Mouse (Mus musculus): ENCODE data around the gene Wdr5.
A peak's percentile ranks its signal among the peaks of the same experiment; 100 is the strongest.
"Not testable (repeated sequence)": the region's sequence is repeated elsewhere in the genome, so short reads cannot be mapped to it uniquely, and the experiment has no call there.

Wdr5 gene

DNA sequence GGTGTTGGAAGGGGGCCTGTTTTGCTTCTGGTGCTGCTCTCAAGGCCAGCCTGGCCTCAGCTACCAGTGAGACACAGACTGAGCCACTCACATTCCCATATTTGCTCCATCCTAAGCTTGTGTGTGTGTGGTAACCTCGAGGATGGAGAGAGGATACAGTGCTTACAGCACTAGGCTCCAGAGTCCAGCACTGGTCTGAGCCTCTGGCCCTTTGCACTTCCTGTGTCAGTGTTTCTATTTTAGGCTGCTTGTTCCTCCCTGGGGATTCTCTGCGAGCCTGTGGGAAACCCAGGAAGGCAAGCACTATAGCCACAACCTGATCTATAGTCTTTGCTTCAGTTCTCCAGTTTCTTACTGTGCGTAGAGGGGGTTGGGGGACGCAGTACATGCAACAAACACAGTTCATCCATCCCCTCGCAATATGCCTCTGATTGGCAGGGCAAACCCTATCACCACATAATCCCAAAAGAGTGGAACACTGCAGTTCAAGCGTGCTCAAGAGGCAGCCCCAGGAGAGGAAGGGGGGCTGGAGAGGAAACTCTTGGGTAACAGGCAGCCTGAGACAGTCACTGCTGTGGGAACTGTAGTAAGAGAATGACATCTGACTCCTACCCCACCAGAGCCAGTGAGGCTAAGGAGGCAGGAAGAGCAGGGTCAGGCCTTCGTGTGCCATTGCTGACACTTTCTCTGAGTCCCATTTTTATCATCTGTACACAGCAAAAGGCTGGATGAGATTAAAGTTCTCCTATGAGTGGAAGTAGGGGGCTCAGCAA lies 10.7 kb upstream of the Wdr5 start:
- no peak for DNase-seq

DNA sequence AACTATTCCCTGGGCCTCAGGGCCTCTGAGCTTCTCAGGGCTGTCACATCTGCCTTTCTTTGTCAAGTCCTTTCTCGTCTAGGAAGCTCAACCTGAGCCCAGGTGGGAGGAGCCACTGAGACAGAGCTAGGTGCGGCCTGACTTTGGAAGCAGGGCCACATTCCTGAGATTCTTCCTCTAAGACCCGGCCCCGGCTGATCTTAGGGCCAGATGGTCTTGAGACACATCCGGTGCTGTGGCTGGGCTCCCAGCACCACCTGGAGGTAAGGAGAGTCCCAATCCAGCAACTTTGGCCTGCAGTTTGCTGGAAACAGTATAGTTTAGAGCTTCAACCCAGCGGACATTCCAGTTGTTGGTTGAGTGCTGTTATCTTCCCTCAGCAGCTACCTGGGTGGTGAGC lies 9.4 kb upstream of the Wdr5 start:
- peak; percentile 35 for DNase-seq

DNA sequence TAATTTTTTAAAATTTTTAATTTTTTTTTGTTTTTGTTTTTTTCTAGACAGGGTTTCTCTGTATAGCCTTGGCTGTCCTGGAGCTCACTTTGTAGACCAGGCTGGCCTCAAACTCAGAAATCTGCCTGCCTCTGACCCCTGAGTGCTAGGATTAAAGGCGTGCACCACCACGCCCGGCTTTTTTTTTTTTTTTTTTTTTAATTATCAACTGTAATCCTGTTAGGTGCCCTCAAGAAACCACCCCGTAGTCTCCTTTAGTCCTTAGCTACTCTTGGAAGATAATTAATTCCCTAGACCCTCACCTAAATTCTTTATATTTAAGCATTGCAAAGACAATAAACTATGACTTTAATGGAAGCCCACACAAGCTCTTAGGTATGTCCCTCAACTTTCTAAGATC lies 8.3 kb upstream of the Wdr5 start:
- DNase-seq = not testable (repeated sequence)

DNA sequence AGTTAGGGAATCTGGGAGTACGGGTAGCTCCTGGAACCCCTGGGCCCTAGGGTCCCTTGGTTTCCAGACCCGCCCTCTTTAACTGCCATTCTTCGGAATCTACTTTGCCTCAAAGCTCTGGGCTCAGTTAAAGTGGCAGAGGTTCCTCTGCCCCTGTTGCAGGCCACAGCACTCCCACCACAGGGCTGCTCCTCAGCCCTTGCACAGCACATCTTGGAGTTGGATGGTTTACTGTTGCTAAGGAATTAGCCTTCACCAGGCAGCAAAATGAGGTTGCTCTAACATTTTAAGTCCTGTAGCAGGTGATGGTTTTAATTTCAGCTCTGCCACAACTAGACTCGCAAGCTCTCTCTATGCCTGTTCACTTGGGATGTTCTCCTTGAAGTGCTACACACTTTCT lies 7.4 kb upstream of the Wdr5 start, which contains the start of gene Brd3:
Gene Brd3 (minus strand): TSS at position 101 of the 400 bp plus-strand sequence.
- DNase-seq = no peak

DNA sequence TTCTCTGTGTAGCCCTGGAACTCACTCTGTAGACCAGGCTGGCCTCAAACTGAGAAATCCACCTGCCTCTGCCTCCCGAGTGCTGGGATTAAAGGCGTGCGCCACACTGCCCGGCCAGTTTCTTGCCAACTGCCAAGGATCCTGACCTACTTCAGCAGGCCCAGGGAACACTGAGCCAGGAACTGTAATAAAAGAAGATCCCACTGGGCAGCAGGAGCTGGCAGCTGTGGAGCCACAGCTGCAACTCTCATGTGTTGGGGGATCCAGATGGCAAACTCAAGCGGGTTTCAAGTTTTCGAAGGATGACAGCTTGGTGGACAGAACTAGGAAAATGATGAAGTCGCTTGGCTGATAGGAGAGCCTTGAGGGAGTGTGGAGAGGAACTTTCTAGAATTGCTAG lies 4.3 kb upstream of the Wdr5 start:
- DNase-seq = no peak

DNA sequence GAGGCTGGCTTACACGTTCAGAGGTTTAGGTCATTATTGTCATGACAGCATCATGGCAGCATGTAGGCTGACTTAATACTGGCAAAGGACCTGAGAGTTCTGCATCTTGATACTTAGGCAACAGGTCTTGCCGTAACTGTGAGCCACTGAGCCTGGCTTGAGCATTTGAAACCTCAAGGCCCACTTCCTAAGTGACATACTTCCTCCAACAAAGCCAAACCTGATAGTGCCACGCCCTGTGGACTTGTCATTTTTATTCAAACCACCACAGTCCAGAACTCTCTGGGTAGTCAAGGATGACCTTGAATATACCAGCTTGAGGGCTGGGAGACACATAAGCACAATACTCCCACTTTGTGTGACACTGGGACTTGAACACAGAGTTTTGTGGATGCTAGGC lies 2.0 kb upstream of the Wdr5 start:
- DNase-seq = no peak

DNA sequence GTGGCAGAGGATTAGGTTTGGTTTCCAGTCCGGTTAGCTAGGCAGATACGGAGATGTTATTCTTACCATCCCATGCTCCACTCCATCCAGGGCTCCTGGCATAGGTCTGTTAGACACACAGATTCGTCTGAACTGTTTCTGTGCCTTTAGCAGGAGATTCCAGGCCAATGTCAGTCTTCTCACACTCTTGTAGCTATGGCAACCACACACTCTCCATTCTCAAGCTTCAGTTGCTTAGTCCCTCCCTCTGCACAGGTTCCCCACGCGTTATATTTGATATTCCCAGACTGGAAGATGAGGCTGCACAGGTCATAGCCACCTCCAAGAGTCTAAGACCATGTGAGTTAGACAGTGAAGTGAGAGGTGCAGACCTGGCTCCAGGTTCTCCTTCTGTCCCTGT lies 1.1 kb upstream of the Wdr5 start:
- no peak for DNase-seq

DNA sequence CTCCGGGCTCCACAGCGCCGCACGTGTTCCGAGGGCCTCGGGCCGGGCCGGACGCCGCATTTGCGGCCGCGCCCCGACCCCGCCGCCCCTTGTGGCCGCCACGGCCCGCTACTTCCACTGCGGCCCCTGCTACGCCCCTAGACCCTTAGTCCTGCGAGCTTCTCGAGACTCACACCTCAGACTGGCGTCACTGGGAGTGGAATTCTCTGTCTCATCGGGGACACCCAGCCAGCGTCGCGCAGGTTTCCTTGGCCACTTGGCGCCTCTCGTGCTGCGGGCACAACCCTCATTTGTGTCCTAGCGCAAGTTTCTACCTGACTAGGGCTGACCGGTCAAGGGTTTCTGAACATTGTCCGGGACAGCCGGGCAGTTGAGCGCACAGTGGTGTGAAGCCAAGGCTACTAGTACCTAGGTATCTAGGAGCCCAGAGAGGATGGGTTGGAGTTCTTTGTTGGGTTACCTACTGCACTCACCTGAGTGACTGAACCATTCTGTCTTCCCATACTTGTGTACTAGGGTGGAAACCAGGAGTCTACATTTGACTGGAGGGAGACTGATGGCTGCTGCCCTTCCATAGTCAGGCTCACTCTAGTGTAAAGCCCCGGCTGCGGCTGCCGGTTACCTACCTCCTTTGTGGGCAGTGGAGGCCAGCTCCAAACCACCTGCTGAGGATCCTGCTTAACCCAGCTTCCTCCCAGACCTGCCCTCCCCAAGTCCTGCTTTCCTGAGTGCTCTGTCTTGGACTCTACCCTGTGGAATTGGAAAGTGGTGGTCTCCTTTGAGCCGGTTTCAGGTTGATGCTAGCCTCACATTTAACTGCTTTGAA lies 597 bp downstream of the Wdr5 start:
- peak; percentile 39 for DNase-seq

DNA sequence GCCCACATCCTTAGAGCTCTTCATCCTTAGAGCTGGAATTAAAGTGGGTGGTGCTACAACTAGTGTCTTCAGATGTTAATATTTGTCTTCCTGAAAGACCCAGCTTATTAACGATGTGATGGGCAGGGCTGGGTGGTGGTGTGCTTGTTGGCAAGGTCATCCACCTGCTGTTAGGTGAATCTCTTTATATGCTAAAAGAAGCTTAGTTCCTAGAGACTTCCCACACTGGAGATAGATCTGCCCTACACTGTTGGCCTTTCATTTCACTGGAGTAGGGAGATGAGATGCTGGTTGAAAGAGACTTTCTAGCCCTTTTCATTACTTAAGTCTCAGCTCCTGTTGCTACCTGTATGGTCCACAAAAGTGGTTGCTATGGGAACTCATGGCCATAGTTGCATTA lies 1.3 kb downstream of the Wdr5 start:
- no peak for DNase-seq

DNA sequence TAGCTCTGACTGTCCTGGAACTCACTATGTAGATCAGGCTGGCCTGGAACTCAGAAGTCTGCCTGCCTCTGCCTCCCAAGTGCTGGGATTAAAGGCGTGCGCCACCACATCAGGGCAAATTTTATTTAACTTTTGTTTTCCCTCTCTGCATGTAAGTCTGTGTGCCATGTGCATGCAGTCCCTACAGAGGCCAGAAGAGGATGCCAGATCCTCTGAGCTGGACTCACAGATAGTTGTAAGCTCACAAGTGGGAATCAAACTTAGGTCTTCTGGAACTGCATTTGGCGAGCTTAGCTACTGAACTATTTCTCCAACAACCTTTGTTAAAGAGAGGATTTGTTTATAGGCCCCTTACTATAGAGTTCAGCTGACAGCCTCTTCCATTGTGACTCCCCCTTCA lies 3.3 kb downstream of the Wdr5 start:
- DNase-seq = no peak

DNA sequence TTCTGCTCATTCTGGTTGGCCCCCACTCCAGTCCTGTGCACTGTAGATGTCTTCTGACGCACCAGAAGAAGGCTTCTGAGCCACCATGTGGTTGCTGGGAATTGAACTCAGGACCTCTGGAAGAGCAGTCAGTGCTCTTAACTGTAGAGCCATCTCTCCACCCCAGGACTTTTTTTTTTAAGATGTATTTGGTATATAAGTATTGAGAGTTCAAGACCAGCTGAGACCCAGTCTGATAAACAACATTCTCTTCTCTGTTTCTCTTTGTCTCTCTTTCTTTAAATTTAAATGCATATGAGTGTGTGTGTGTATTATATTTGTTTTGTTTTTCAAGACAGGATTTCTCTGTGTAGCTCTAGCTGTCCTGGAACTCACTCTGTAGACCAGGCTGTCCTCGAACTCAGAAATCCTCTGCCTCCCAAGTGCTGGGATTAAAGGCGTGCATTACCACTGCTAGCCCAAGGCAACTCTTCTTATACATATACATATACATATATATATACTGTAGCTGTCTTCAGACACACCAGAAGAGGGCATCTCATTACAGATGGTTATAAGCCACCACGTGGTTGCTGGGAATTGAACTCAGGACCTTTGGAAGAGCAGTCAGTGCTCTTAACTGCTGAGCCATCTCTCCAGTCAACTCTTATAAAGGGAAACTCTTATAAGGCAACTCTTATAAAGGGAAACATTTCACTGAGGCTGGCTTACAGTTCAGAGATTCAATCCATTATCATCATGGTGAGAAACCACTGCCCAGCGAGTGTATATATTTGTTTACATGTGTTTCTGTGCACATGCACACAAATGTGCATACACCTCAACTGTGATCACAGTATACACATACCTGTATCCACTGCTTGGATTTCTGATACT lies 23.7 kb downstream of the Wdr5 start:
- DNase-seq = not testable (repeated sequence)

DNA sequence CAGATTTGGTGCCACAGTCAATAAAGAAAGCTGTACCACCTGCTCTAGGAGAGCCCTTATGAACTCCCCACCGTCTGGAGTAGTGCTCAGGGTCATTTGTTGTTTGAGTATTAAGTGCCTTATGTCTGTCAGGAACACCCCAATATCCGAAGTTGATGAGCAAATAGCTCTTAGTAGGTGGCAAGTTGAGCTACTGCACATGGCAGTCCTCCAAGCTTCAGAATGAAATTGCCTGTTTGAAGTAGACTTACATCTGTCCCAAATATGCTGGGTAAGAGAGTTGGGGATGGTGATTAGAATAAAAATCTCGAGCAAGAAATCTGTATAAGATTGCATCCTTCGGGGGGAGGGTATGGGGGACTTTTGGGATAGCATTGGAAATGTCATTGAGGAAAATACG lies 24.4 kb downstream of the Wdr5 start:
- DNase-seq = no peak

DNA sequence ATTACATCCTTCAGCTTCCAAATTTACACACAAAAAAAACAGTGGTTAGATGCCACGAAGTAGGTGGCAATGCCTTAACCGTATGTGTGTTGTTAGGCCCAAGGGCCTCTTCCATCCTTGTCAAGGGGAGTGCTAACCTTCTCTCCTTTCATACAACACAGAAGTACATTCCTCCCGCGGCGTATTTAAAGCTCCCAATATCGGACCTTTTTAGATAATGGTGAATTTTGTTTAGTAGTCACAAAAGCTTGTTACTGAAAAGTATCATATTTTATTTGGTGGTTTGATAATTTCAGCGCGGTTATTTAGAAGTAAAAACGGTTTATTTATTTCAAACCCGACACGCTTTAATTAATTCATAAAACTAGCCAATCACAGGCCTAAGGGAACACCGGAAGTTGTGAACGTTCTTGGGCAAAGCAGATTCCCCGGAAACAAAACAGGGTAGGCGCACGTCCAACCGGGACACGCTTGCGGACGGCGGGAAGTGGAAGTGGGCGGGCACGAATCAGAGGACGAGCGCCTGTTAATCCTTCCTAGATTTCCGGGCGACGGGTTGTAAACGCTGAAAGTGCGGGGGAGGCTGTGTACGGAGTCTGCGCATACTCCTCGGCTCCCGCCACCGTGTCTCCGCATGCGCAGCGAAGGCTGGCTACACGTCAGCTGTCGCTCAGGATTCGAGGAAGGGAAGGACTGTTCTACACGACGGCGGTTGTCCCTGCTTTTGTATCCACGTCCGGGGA lies 25.0 kb downstream of the Wdr5 start:
- DNase-seq = peak; percentile 94

DNA sequence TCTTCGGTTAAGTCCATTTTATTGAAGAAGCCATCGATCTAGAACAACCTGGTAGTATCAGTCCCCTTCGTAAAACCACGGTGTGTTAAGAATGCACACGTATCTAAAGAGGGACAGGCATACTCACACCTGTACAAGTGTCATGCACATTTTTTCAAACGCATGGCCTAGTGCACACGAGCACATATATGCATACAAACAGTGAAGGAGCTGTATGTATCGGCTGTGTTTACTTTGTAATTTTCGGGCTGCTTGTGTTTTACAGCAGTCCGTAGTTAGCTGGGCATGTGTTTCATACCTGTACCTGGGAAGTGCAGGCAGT lies 25.5 kb downstream of the Wdr5 start:
- no peak for DNase-seq

DNA sequence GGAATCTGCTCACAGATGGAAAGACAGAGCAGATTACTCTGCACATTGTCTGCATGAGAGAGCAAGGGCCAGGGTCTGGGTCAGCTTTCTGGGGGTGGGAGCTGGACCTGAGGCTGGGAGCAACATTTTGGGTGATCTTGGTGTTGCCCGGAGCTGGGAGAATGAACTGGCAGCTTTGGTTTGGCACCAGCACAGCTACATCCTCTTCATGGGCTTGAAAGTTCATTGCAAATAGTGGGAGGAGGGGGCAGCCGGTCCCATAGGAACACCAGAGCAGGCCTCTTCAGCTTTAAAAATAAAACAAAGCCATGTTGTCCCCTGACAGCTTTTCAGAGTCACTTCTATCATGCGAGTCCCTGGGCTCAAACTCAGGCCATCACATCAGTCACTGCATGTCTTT lies 26.3 kb downstream of the Wdr5 start:
- no peak for DNase-seq

DNA sequence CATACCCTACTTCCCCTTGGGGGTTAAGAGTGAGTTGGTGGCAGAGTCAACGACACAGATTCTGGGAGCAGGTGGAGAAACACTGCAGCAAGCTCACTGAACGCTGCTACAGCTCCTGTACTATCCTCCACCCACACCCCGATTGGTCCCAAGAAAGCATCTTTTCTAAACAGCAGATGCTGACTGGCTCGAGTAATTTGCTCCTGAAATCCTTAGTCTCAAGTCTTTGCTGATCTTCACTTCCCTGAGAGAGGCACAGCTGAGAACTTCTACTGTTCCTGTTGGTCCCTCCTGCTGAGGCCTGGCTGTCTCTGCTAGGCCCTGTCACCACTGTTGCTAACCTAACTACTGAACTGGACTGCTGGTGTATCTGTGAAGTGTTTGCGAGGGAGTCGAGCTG lies 29.7 kb downstream of the Wdr5 start:
- no peak for DNase-seq

DNA sequence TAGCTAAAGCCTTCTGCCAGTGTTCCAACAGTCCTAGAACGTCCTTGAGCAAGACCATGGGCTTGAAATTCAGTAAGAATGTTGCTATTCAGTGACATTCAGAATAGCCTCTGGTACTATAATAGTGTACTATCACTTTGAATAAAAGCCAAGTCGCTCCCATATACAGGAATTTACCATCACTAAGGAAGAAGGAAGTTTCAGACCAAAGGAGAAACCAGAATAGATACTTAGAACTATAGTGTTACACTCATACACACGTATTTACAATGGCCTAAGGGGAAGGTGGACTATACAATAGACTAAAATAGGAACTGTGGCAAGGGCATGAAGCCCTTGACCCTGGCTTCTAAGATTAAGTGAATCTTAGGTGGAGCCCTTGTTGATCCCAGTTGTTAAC lies 30.6 kb downstream of the Wdr5 start:
- not testable (repeated sequence) for DNase-seq

DNA sequence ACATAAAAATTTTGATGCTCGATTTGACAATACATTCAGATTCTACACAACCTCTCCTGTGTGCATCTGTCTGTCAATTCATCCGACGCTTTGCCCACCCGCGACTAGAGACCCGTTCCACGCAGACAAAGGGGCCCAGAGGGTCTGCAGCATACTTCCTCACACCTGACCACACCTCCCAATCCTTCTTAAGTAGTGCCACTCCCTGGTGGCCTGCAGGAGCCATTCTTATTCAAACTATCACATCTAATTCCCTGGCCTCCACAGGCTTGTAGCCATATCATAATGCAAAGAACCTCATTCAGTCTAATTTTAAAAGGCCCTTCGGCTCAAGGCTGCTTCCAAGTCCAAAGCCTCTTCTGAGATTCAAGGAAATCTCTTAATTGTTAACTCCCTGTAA lies 31.1 kb downstream of the Wdr5 start:
- not testable (repeated sequence) for DNase-seq

DNA sequence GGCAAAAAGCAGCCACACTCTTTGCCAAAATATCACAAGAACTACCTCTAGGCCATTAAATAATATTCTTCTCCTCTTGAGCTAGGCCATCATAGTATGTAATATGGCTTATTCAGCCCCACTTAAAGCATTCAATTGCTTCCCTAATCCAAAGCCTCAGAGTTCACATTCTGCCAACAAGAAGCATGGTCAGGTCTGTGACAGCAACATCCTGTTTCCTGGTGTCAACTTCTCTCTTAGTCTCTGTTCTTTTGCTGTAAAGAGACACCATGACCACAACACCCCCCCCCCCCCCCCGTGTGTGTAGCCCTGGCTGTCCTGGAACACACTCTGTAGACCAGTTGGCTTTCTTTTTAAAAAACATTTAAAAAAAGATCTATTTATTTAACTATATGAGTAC lies 32.4 kb downstream of the Wdr5 start:
- DNase-seq = no peak

DNA sequence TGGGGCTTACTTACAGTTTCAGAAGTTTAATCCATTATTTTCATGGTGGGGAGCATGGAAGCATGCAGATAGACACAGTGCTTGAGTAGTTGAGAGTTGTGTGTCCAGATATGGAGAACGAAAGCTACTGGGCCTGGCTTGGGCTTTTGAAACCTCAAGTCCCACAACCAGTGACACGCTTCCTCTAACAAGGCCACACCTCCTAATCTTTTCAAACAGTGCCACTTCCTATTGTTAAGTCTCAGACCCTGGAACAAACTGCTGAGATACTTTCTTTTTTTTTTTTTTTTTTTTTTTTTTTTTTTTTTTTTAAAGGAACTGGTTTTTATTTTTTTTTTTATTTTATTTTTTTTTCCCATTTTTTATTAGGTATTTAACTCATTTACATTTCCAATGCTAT lies 33.0 kb downstream of the Wdr5 start:
- DNase-seq = no peak

DNA sequence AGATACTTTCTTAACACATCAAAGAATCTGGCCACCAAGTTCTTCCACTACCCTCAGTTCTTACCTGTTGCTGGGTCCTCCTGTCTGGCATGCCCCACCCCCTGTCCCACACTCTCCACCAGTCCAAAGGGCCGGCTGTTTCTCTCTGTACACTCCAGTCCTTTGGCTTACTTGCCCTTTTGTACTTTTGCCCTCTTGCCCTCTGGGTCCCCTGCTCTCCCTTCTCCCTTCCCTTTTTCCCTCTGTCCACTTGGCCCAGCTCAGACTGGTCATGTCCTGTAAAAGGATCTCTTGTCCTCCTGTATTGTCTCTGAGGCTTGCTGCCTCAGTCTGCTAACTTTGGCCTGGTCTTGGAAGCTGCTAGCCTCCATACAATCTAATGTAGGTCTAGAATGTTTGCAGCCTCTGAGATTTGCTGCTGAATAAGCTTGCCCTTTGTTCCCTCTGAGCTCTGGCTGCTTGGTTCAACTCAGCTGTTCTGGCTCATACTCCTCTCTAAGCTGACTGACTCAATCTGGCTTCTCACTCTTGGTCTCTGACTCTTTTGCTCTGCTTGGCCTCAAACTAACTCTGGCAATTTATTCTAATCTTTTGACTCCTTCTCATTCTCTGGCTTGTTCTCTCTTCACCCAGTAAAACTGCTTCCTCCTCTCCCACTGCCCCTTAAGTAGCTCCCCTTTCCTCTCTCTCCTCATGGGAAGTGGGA lies 33.9 kb downstream of the Wdr5 start:
- no peak for DNase-seq
